ENCODE assay signal across 26 mouse cellular contexts in the genomic region with DNA sequence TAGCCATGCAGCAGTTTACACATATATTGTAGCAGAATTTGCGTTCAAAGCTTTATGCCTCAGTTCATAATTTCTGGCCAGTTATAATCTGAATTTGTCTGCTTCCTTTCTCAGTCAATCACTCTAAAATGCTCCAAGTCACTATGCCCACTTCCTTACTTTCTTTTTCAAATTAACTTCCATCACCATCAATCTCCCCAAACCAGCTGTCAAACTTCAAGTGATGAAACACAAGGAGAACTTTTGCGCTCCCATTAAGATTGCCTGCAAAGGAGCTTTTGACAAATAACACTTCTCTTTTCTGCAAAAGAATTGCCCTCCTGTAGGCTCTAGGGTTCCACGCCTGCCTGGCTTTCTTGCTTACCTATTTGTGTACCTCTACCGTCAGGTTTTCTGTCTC. TPM values are rescaled to one million over a fixed set of nuclear protein-coding genes. Genes with fewer than 3 reads are reported as not detected.
A peak's percentile ranks its signal among the peaks of the same experiment; 100 is the strongest.
DNase-seq lines count a peak whose midpoint lies in the region; ATAC-seq and TF ChIP-seq lines count a peak whose summit lies in the region.
"Had no signal": no experiment of that assay in that cellular context is flagged by ENCODE, and none has a peak within 500 bp of the region (broad histone marks: within the 10 kb centered on the region; RNA-seq: fewer than 3 reads in every experiment).

No protein-coding gene starts in this region.

- H3K36me3 ChIP-seq in limb, embryonic 11.5 days (ENCODE audit: control insufficient read depth, insufficient read depth, low read length) = no peaks in the 10 kb centered on the region
- no peaks in the 10 kb centered on the region for H3K36me3 ChIP-seq in limb, embryonic 10.5 days
- H3K36me3 ChIP-seq: embryonic facial prominence, embryonic 10.5 days; forebrain, embryonic 10.5 days; heart, embryonic 15.5 days; hindbrain, embryonic 10.5 days had no signal

- peak; percentile 29 for DNase-seq in limb, embryonic 11.5 days (ENCODE audit: low spot score)
- DNase-seq in limb, embryonic 10.5 days (ENCODE audit: low spot score) = no peak
- DNase-seq in forelimb bud, embryonic 11.5 days (ENCODE audit: low read depth, low spot score) = peak; percentile 51
- no peak for DNase-seq in cerebellum, postnatal 36 days
- no peak for DNase-seq in lung, adult 2 months
- DNase-seq: adrenal gland, adult 2 months; adrenal gland, postnatal 25 days; cerebellum, adult 2 months; cerebellum, postnatal 10 days; gastrocnemius, postnatal 10 days; heart, adult 2 months; heart, postnatal 14 days; kidney, adult 18-20 months had no signal

- H3K9ac ChIP-seq in limb, embryonic 11.5 days (ENCODE audit: low read length) = no peak overlapping the region
- H3K9ac ChIP-seq: heart, embryonic 15.5 days had no signal

- no peak for TF ChIP-seq POLR2A in lung, adult 2 months (IDR thresholded peaks at IDR 0.05; ENCODE audit: borderline replicate concordance, extremely low read depth, low read depth, low read length)

- no peaks in the 10 kb centered on the region for H3K27me3 ChIP-seq in limb, embryonic 11.5 days (ENCODE audit: control insufficient read depth, insufficient read depth, low read length)
- H3K27me3 ChIP-seq in limb, embryonic 10.5 days (ENCODE audit: low read depth, poor library complexity, severe bottlenecking) = peaks cover 7% of the 10 kb centered on the region; the same call in 1 of the 2 replicates
- H3K27me3 ChIP-seq: CH12.LX; heart, embryonic 15.5 days had no signal

- no peak overlapping the region for H3K27ac ChIP-seq in limb, embryonic 11.5 days (replicated peaks; ENCODE audit: low read depth, low read length)
- no peak overlapping the region for H3K27ac ChIP-seq in limb, embryonic 10.5 days
- H3K27ac ChIP-seq: embryonic facial prominence, embryonic 10.5 days; forebrain, embryonic 10.5 days; heart, adult 2 months; heart, embryonic 15.5 days; hindbrain, embryonic 10.5 days had no signal

- no peak for TF ChIP-seq CTCF in lung, adult 2 months (IDR thresholded peaks at IDR 0.05; ENCODE audit: insufficient read depth, low read length)

- H3K4me2 ChIP-seq in limb, embryonic 11.5 days (ENCODE audit: low read depth, severe bottlenecking) = no peak overlapping the region
- H3K4me2 ChIP-seq: heart, embryonic 11.5 days; heart, embryonic 15.5 days had no signal

- H3K9me3 ChIP-seq in limb, embryonic 11.5 days (ENCODE audit: control insufficient read depth, low read length) = no peaks in the 10 kb centered on the region
- 0 out of 2 replicates have a peak, but pooled peaks cover 2% of the 10 kb centered on the region for H3K9me3 ChIP-seq in limb, embryonic 10.5 days (replicated peaks)
- H3K9me3 ChIP-seq: forebrain, embryonic 10.5 days; heart, embryonic 15.5 days had no signal

- no peak overlapping the region for H3K4me3 ChIP-seq in limb, embryonic 11.5 days (ENCODE audit: low read depth, low read length)
- no peak overlapping the region for H3K4me3 ChIP-seq in limb, embryonic 10.5 days
- no peak overlapping the region for H3K4me3 ChIP-seq in lung, adult 2 months (replicated peaks; ENCODE audit: extremely low read depth, low read depth, low read length)
- H3K4me3 ChIP-seq: embryonic facial prominence, embryonic 10.5 days; erythroblast, embryonic 14.5 days; forebrain, embryonic 10.5 days; heart, adult 2 months; heart, embryonic 15.5 days; hindbrain, embryonic 10.5 days had no signal

- WGBS in limb, embryonic 11.5 days = 36% methylated on average over 4 of the region's 4 CpGs
- WGBS in limb, embryonic 10.5 days = 47% methylated on average over 4 of the region's 4 CpGs
- 64% methylated on average over 4 of the region's 4 CpGs for WGBS in lung, adult 2 months

- H3K4me1 ChIP-seq in limb, embryonic 11.5 days (ENCODE audit: control insufficient read depth, insufficient read depth, low read length) = no peaks in the 10 kb centered on the region
- H3K4me1 ChIP-seq in limb, embryonic 10.5 days = peaks cover 22% of the 10 kb centered on the region
- no peaks in the 10 kb centered on the region for H3K4me1 ChIP-seq in lung, adult 2 months (ENCODE audit: control insufficient read depth, insufficient read depth, low read length)
- H3K4me1 ChIP-seq: forebrain, embryonic 10.5 days; heart, embryonic 15.5 days; hindbrain, embryonic 10.5 days had no signal

- no peak for ATAC-seq in limb, embryonic 11.5 days (ENCODE audit: insufficient number of reproducible peaks, low FRiP score, low TSS enrichment, low read depth)
- peak; percentile 23; the same call in 1 of the 2 replicates for ATAC-seq in megakaryocyte, adult 5-6 weeks (ENCODE audit: poor library complexity, severe bottlenecking)
- ATAC-seq: activated CD4-positive, CD25-positive, alpha-beta regulatory T cell, adult 4 months; forebrain, embryonic 14.5 days; hindbrain, embryonic 16.5 days; Patski had no signal

RNA-seq across cellular contexts. Expression of gene Pou1f1, which starts 50.6 kb away (rescaled TPM):
- not detected in 2 replicates for polyA plus RNA-seq in limb, embryonic 11.5 days (2014; fragmentation: Nextera tagmentation; extraction: Ambion mirVana)
- polyA plus RNA-seq in limb, embryonic 10.5 days (2016; fragmentation: Nextera tagmentation; extraction: Ambion mirVana) = not detected in 2 replicates
- not detected in 2 replicates for total RNA-seq in megakaryocyte, adult 5-6 weeks (2015)
- total RNA-seq in megakaryocyte, adult 5-6 weeks (2017) = not detected in 2 replicates
- polyA plus RNA-seq in lung, adult 2 months (2012; rRNA removed) = not detected in 2 replicates
- total RNA-seq: adrenal gland, adult 2 months; adrenal gland, postnatal 25 days; CH12.LX; gastrocnemius, postnatal 10 days; gastrocnemius, postnatal 4 days; heart, adult 2 months; heart, postnatal 14 days had no signal
- polyA plus RNA-seq: adrenal gland, adult 2 months; cerebellum, adult 2 months; embryonic facial prominence, embryonic 10.5 days; erythroblast, embryonic 14.5 days; forebrain, embryonic 10.5 days; forebrain, embryonic 14.5 days; heart, adult 2 months; heart, embryonic 11.5 days; heart, embryonic 15.5 days; hindbrain, embryonic 10.5 days; hindbrain, embryonic 16.5 days; Patski had no signal

Comparison
In these comparisons a context has a peak if more than half of its experiments do, and no peak if none do; other contexts are left out.
1. DNase-seq: peak in limb, embryonic 11.5 days (single experiment) and forelimb bud, embryonic 11.5 days (single experiment); none in limb, embryonic 10.5 days (single experiment), cerebellum, postnatal 36 days (0 of 2) and lung, adult 2 months (single experiment).